Mouse (Mus musculus): ENCODE measurements around the gene Cnmd.

Gene Cnmd

GRCm38 (mm10) chr14:79652654-79653053, 9.3 kb downstream of the Cnmd start:
- in situ Hi-C loops (cut with MboI; ENCODE audit: unreplicated experiment in 2 of 2) = loop anchor here (5.0 to 25.0 kb wide), 3 partner anchors 255 to 1015 kb away; partner anchors contain the start of gene Mtrf1 (in 1 of the 2)

- in situ Hi-C loops (cut with MboI; ENCODE audit: unreplicated experiment in 2 of 2) = loop anchor here (5.0 to 25.0 kb wide), 3 partner anchors 252 to 1012 kb away; partner anchors contain the start of gene Mtrf1 (in 1 of the 2)
Observed at GRCm38 (mm10) chr14:79649680-79650079, 12.3 kb downstream of the Cnmd start.

- in situ Hi-C loops (cut with MboI; ENCODE audit: unreplicated experiment in 2 of 2) = no loop called here
Observed at GRCm38 (mm10) chr14:79645378-79645777, 16.6 kb downstream of the Cnmd start.

- in situ Hi-C loops (cut with MboI; ENCODE audit: unreplicated experiment in 2 of 2) = no loop called here
Observed at GRCm38 (mm10) chr14:79642063-79642462, 19.9 kb downstream of the Cnmd start.

GRCm38 (mm10) chr14:79636814-79637213, 25.2 kb downstream of the Cnmd start:
- in situ Hi-C loops (cut with MboI; ENCODE audit: unreplicated experiment in 2 of 2) = no loop called here

GRCm38 (mm10) chr14:79633196-79633595, 28.8 kb downstream of the Cnmd start:
- in situ Hi-C loops (cut with MboI; ENCODE audit: unreplicated experiment in 2 of 2) = no loop called here

GRCm38 (mm10) chr14:79632330-79632729, 29.6 kb downstream of the Cnmd start:
- in situ Hi-C loops (cut with MboI; ENCODE audit: unreplicated experiment in 2 of 2) = no loop called here

- in situ Hi-C loops (cut with MboI; ENCODE audit: unreplicated experiment in 2 of 2) = no loop called here
Observed at GRCm38 (mm10) chr14:79621143-79621542, 40.8 kb downstream of the Cnmd start.

GRCm38 (mm10) chr14:79619802-79620201, 42.2 kb downstream of the Cnmd start:
- in situ Hi-C loops (cut with MboI; ENCODE audit: unreplicated experiment in 2 of 2) = no loop called here

- in situ Hi-C loops (cut with MboI; ENCODE audit: unreplicated experiment in 2 of 2) = no loop called here
Observed at GRCm38 (mm10) chr14:79617121-79617828, 44.7 kb downstream of the Cnmd start.

GRCm38 (mm10) chr14:79608286-79608685, 53.7 kb downstream of the Cnmd start:
- in situ Hi-C loops (cut with MboI; ENCODE audit: unreplicated experiment in 2 of 2) = no loop called here

GRCm38 (mm10) chr14:79607352-79607751, 54.6 kb downstream of the Cnmd start:
- in situ Hi-C loops (cut with MboI; ENCODE audit: unreplicated experiment in 2 of 2) = no loop called here

- in situ Hi-C loops (cut with MboI; ENCODE audit: unreplicated experiment in 2 of 2) = no loop called here
Observed at GRCm38 (mm10) chr14:79606867-79607266, 55.1 kb downstream of the Cnmd start.

- in situ Hi-C loops (cut with MboI; ENCODE audit: unreplicated experiment in 2 of 2) = no loop called here
Observed at GRCm38 (mm10) chr14:79606392-79606791, 55.6 kb downstream of the Cnmd start.

GRCm38 (mm10) chr14:79605881-79606280, 56.1 kb downstream of the Cnmd start:
- in situ Hi-C loops (cut with MboI; ENCODE audit: unreplicated experiment in 2 of 2) = no loop called here

- in situ Hi-C loops (cut with MboI; ENCODE audit: unreplicated experiment in 2 of 2) = no loop called here
Observed at GRCm38 (mm10) chr14:79596602-79597001, 65.4 kb downstream of the Cnmd start.

- in situ Hi-C loops (cut with MboI; ENCODE audit: unreplicated experiment in 2 of 2) = no loop called here
Observed at GRCm38 (mm10) chr14:79594069-79594468, 67.9 kb downstream of the Cnmd start.

- in situ Hi-C loops (cut with MboI; ENCODE audit: unreplicated experiment in 2 of 2) = no loop called here
Observed at GRCm38 (mm10) chr14:79591611-79592010, 70.4 kb downstream of the Cnmd start.

GRCm38 (mm10) chr14:79590916-79591315, 71.1 kb downstream of the Cnmd start:
- in situ Hi-C loops (cut with MboI; ENCODE audit: unreplicated experiment in 2 of 2) = no loop called here

GRCm38 (mm10) chr14:79589401-79589800, 72.6 kb downstream of the Cnmd start:
- in situ Hi-C loops (cut with MboI; ENCODE audit: unreplicated experiment in 2 of 2) = no loop called here

GRCm38 (mm10) chr14:79588534-79588951, 73.4 kb downstream of the Cnmd start:
- in situ Hi-C loops (cut with MboI; ENCODE audit: unreplicated experiment in 2 of 2) = no loop called here

GRCm38 (mm10) chr14:79587852-79588229, 74.1 kb downstream of the Cnmd start:
- in situ Hi-C loops (cut with MboI; ENCODE audit: unreplicated experiment in 2 of 2) = no loop called here

Data from v-Abl transformed pro-B cells (cell line).